Mouse (Mus musculus): ENCODE data around the gene Cbx5.
A peak's percentile ranks its signal among the peaks of the same experiment; 100 is the strongest.

- TF ChIP-seq POLR2A (IDR thresholded peaks at IDR 0.05; ENCODE audit: borderline replicate concordance, insufficient read depth, low read length) (peak; percentile 94; the same call in 1 of the 2 replicates), CTCF (IDR thresholded peaks at IDR 0.05; ENCODE audit: borderline replicate concordance, insufficient read depth, low read depth, low read length) (no peak)
Observed at GRCm38 (mm10) chr15:103240160-103241028, 778 bp upstream of the Cbx5 start, which contains the start of gene Hnrnpa1.
